Mouse (Mus musculus) adrenal gland, postnatal 4 days (tissue): ENCODE data around the gene Stx18. TPM values are rescaled to one million over a fixed set of nuclear protein-coding genes. Genes with fewer than 3 reads are reported as not detected.
A peak's percentile ranks its signal among the peaks of the same experiment; 100 is the strongest.

ENCODE experiments used
- DNase-seq, 2 experiments: peaks; one replicate each; pipeline ENCODE4 v3.0.0; 2021 to 2022; ENCODE audit warnings: low spot score in 2 of 2, mixed read lengths in 2 of 2
- total RNA-seq, 2 experiments: library from RNA; stranded (reverse); gene quantifications; 2 replicates each; pipeline ENCODE4 v1.2.3; 2021

The Stx18 gene
- total RNA-seq, 2 experiments from 2014 or later, result 30.8 to 34.4 TPM

GRCm38 (mm10) chr5:38076326-38076725 lies 37.8 kb downstream of the Stx18 start:
- no peak for DNase-seq

- DNase-seq, result no peak
Measured at GRCm38 (mm10) chr5:38078575-38078974, 40.0 kb downstream of the Stx18 start.

GRCm38 (mm10) chr5:38080472-38080871 lies 41.9 kb downstream of the Stx18 start:
- DNase-seq, result no peak

- no peak for DNase-seq
Measured at GRCm38 (mm10) chr5:38082589-38082988, 44.0 kb downstream of the Stx18 start.

GRCm38 (mm10) chr5:38083362-38083761 lies 44.8 kb downstream of the Stx18 start:
- no peak for DNase-seq

- DNase-seq, result no peak
Measured at GRCm38 (mm10) chr5:38084616-38085015, 46.1 kb downstream of the Stx18 start.

- DNase-seq, result peak in 1 of 2 experiments; percentile 6
Measured at GRCm38 (mm10) chr5:38085561-38086392, 47.2 kb downstream of the Stx18 start.

GRCm38 (mm10) chr5:38090111-38090510 lies 51.6 kb downstream of the Stx18 start:
- DNase-seq, result no peak

- DNase-seq, result no peak
Measured at GRCm38 (mm10) chr5:38090581-38090980, 52.0 kb downstream of the Stx18 start.

- no peak for DNase-seq
Measured at GRCm38 (mm10) chr5:38091046-38091965, 52.8 kb downstream of the Stx18 start.

GRCm38 (mm10) chr5:38091966-38092304 lies 53.4 kb downstream of the Stx18 start:
- no peak for DNase-seq

- DNase-seq, result no peak
Measured at GRCm38 (mm10) chr5:38094331-38094730, 55.8 kb downstream of the Stx18 start.

- DNase-seq, result no peak
Measured at GRCm38 (mm10) chr5:38097501-38098093, 59.1 kb downstream of the Stx18 start.

- no peak for DNase-seq
Measured at GRCm38 (mm10) chr5:38099139-38099676, 60.7 kb downstream of the Stx18 start.

- no peak for DNase-seq
Measured at GRCm38 (mm10) chr5:38102945-38103344, 64.4 kb downstream of the Stx18 start.

- no peak for DNase-seq
Measured at GRCm38 (mm10) chr5:38106080-38106697, 67.6 kb downstream of the Stx18 start.

- DNase-seq, result no peak
Measured at GRCm38 (mm10) chr5:38106807-38107206, 68.3 kb downstream of the Stx18 start.

- no peak for DNase-seq
Measured at GRCm38 (mm10) chr5:38114526-38114925, 76.0 kb downstream of the Stx18 start.

- no peak for DNase-seq
Measured at GRCm38 (mm10) chr5:38117056-38117455, 78.5 kb downstream of the Stx18 start.

- DNase-seq, result no peak
Measured at GRCm38 (mm10) chr5:38119268-38119667, 80.7 kb downstream of the Stx18 start.

- DNase-seq, result no peak
Measured at GRCm38 (mm10) chr5:38121699-38122098, 83.2 kb downstream of the Stx18 start.
